Mouse (Mus musculus) cerebellum, postnatal 4 days (tissue): ENCODE measurements around the gene Ptprc.

Experiments used
- DNase-seq, 2 experiments: peaks; one replicate each; pipeline ENCODE4 v3.0.0; 2022; ENCODE audit warnings: low spot score in 2 of 2, mixed read lengths in 1 of 2

Gene Ptprc

GRCm38 (mm10) chr1:138175494-138175893 is at the start of gene Ptprc:
Gene Ptprc (minus strand): TSS chr1:138175708.
- no peak for DNase-seq

GRCm38 (mm10) chr1:138214736-138215458 is 39.4 kb upstream of the Ptprc start:
- DNase-seq, result no peak

DNA sequence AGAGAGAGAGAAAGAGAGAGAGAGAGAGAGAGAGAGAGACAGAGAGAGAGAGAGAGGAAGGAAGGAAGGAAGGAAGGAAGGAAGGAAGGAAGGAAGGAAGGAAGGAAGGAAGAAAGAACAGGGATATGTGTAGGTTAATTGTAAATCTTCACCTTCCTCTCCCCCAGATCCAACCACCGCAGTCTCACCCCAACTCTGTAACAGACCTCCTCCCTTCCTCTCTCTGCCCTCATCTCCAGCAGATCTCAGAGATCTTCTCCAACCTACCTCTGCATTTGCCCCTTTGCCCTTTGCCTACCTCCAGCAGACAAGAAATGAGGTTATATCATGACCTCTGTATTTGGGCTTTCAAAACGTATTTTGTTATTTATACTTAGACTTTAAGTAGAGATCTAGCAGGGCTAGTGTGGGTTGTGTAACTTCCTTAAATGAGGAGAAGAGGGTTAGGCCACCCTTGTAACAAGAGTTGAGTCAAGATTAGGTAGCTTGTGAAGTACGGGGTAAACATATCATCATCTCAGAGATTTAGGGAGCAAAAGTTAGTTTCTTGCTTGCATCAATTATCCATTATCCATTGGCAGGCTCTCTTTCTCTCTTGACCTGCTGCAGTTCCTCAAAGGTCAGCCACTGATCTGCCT is 35.0 kb upstream of the Ptprc start:
- DNase-seq, result no peak

GRCm38 (mm10) chr1:138209751-138210150 is 34.2 kb upstream of the Ptprc start:
- no peak for DNase-seq

- DNase-seq, result no peak
Measured at GRCm38 (mm10) chr1:138206041-138206440, 30.5 kb upstream of the Ptprc start.

GRCm38 (mm10) chr1:138191689-138192508 is 16.4 kb upstream of the Ptprc start:
- DNase-seq, result no peak

- no peak for DNase-seq
Measured at GRCm38 (mm10) chr1:138188131-138188530, 12.6 kb upstream of the Ptprc start.

DNA sequence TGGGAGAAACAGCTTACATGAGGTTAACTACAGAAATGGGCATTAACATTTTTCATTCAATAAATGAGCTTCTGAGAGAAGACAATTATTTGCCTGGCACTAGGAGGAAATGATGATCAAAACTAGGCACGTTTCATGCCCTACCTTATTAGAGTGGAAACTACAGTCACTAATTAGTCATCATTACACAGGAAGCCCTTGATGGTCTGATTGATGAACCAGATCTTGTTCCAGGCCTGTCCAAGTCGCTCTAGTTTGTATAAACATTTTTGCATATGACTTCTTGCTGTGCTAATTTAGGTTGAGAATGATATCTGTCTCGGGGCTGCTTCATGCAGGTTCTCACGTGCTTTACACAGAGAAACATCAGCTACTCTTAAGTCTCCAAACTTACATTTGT is 10.4 kb upstream of the Ptprc start:
- no peak for DNase-seq

DNA sequence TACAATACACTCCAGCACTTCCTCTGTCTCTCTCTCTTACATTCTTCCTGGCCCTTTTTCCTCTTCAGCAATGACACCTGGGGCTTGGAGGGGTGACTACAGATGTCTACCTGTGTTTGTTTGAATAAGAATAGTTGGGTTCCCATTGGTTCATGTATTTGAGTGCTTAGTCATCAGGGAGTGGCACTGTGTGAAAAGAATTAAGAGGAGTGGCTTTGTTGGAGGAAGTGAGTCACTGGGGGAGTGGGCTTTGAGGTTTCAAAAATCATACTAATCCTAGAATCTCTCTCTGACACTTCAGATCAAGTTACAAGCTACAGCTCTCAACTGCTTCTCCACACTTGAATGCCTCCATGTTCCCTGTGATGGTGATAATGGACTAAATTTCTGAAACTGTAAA is 4.6 kb upstream of the Ptprc start:
- no peak for DNase-seq

GRCm38 (mm10) chr1:138174705-138175492 is 609 bp downstream of the Ptprc start:
- DNase-seq, result no peak

DNA sequence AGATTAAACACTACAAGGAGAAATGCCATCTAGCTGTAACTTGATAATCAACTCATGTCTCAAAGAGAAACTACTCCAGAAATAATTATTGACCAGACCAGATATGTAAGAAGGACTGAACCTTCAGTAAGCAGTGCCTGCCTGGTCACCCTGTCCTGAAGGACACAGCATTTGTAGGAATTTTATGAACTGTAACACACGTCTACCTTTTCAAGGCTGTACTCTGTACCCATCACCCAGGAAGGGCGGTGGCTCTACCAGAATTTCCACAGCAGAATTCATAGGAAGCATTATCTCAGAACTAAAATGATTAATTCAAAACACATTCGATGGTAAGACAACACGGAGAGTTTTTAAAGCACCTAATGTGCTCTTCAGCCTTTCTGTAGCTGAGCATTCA is 1.4 kb downstream of the Ptprc start:
- no peak for DNase-seq

DNA sequence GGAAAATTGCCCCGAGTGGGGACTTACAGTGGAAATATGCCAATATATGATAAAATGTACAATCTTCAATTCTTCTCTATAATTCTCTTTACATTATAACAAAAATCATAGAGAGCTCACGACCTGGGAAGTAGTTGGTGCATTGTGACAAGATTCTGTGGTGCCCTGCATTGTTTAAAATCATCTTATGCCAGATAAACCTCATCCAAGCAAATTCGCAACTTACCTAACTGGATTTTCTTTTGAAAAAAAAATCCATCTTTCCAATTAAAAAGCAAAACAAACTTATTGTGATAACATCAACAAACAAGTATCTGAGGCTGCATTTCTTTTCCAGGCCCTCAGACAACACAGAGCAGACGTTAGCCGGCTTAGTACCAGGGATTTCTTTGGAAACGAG is 1.8 kb downstream of the Ptprc start:
- DNase-seq, result no peak

DNA sequence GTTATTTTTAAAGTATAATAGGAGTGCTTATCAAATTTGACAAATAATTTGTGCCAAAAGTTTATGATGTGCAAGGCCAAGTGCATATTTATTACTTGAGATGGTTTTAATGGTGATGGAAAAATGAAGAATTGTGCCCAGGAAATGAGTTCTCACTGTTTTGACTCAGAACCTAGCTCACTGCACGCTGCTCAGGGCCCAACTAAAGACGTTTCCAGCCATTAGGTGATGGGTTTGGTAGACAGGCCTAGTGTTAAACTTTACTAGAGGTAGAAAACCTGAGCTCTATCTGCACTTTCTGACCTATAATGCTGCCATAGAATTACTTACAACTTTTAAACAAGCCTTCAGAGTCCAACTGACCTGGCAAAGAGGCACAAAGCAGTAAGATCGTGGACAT is 3.0 kb downstream of the Ptprc start:
- DNase-seq, result no peak

DNA sequence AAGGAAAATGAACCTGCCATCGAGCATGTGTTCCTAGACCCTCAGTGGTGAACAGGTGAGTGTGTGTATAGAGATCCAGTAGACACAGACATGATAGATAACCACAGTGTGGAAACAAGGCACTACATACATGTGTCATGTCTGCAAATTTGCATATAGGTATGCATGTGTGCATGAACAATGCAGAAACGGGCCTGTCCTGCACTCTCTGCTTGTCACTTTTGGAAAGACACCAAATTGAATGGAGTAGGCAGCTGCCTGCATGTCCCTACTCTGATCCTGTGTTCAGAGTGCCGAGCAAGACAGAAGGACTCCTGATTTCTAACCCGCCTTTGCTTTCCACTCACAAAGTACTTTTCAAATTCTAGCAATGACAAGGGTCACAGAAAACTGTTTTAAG is 3.4 kb downstream of the Ptprc start:
- no peak for DNase-seq

- DNase-seq, result no peak
Measured at GRCm38 (mm10) chr1:138166233-138166771, 9.2 kb downstream of the Ptprc start.

DNA sequence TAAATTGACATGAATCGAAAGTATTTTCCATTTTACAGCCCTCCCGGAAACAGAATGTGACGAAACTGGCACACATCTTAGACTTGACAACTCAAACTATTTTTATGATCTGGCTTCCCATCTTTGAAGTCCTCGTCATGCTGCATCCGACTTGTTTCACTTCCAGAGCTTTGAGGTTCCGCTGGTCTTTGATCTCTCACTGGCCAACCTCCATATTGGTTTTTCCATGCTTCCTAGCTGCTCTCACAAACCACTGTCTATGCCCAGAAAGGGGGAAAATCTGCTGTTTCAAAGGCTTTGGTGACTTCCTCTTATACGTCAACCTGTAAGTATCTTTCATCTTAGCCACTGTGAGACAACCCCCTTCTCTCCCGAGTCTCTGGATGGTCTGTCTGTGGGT is 12.9 kb downstream of the Ptprc start:
- no peak for DNase-seq

DNA sequence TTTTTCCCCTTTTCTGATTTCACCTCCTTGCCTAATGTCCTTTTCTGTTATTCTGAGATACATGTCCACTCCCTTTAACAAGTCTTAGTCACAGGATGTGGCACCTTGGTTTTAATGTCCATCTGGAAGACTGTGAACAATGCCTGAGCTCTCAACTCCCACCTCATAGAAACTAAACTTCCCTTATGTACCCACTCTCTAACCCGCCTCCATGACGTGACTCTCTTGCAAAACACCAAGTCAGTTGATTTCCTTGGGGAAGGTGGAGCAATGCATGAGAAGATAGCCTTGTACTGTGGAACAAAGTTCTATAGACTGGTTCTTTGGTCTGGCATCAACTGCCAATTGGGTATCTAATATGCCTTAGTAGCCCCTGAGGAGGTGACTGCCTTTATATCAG is 16.6 kb downstream of the Ptprc start:
- no peak for DNase-seq

DNA sequence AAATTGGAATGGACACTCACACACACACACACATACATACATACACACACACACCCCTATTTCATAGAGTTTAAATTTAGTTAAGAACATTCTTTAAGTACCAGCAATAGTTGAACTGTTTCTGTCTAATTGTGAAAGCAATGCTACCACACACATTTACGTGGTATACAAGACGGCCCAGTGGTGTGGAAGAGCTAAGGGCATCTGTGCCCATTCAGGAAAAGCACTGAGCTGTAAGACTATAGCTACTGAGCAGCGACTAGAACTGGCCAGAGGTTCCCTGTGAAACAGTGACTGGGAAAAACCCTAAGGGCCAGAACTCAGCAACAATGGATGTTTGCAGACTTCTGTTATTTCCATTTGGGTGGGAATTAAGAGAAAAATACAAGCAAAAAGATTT is 17.3 kb downstream of the Ptprc start:
- DNase-seq, result no peak

- DNase-seq, result no peak
Measured at GRCm38 (mm10) chr1:138157709-138158108, 17.8 kb downstream of the Ptprc start.

- no peak for DNase-seq
Measured at GRCm38 (mm10) chr1:138157008-138157407, 18.5 kb downstream of the Ptprc start.

DNA sequence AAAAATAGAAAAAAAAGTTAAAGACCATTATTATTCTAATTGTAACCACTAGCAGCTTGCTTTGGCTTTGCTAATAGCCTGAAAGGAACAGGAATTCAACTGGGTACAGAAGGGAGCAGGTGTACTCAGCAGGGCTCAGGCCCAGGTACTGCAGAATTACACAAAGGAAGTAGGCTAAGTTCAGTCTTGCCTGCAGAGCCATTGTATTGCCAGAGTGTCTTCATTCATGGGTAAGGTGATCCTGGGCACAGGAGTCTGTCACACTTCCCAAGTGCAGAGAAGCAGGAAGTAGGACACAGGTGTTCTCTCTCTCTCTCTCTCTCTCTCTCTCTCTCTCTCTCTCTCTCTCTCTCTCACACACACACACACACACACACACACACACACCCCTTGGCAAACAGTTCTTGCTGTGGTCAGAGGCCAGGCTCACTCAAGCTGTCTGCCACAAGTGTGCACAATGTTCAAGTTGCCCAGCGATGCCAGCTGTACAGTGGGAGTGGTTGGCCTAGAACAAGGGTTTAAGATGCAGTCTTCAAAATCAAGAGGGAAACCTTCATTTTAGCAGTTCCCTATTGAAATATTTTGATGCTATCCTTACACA is 21.2 kb downstream of the Ptprc start:
- DNase-seq, result no peak
